ENCODE assay signal across 25 mouse cellular contexts in the genomic region with DNA sequence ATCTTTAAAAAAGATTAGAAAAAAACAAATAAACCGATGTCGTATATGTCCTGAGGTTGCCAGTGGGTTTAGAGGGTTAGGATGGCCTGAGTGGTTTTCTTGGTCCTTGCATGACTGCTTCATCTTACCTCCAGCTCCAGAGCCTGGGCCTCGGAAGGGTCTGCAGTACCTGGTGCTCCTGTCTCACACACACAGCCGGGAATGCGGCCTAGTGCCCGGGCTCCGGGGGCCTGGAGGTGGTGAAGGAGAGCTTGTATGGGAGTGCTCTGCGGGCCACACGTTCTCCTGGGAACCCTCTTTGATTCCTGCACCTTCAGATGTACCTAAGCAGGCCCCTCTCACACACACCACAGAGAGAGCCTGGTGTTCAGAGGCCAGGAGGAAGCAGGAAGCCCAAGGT. TPM values are rescaled to one million over a fixed set of nuclear protein-coding genes. Genes with fewer than 3 reads are reported as not detected.
DNase-seq lines count a peak whose midpoint lies in the region; TF ChIP-seq lines count a peak whose summit lies in the region.
"Had no signal": no experiment of that assay in that cellular context is flagged by ENCODE, and none has a peak within 500 bp of the region (broad histone marks: within the 10 kb centered on the region; RNA-seq: fewer than 3 reads in every experiment).

No protein-coding gene starts in this region.

- no peaks in the 10 kb centered on the region for H3K36me3 ChIP-seq in heart, adult 2 months (ENCODE audit: control insufficient read depth, insufficient read depth, low read length)

- no peak for TF ChIP-seq CTCF in heart, adult 2 months (IDR thresholded peaks at IDR 0.05)

- no peak overlapping the region for H3K4me3 ChIP-seq in heart, adult 2 months

- intact Hi-C loops in heart, adult 2 months (cut with DNase I) = loop anchor here (10.0 kb wide), 2 partner anchors 204 to 344 kb away; a partner anchor contains a TSS

- WGBS in heart, adult 2 months = 98% methylated on average over 9 of the region's 9 CpGs

- H3K4me1 ChIP-seq in heart, adult 2 months (ENCODE audit: control insufficient read depth, insufficient read depth, low read length) = peaks cover 2% of the 10 kb centered on the region; the same call in 1 of the 2 replicates

- no peak for TF ChIP-seq EP300 in heart, adult 2 months (IDR thresholded peaks at IDR 0.05; ENCODE audit: insufficient read depth, low read depth, low read length)

- TF ChIP-seq POLR2A in heart, adult 2 months (IDR thresholded peaks at IDR 0.05; ENCODE audit: insufficient read depth, low read depth, low read length) = no peak

- no peak overlapping the region for H3K27ac ChIP-seq in heart, adult 2 months

- peak; percentile 45 for DNase-seq in cerebellum, adult 9-10 months
- DNase-seq in cerebellum, adult 8-10 months = no peak
- peak; percentile 49 for DNase-seq in cerebellum, adult 9-11 months
- DNase-seq in cerebellum, postnatal 25 days = no peak
- DNase-seq in heart, adult 11 months = peak; percentile 92
- no peak for DNase-seq in heart, adult 2 months
- peak; percentile 7 for DNase-seq in kidney, adult 9 months
- DNase-seq in kidney, adult 8-10 months = no peak
- DNase-seq: adrenal gland, adult 2 months; adrenal gland, adult 8-10 months; adrenal gland, postnatal 10 days; adrenal gland, postnatal 14 days; adrenal gland, postnatal 25 days; adrenal gland, postnatal 36 days; B cell, adult 2 months; cerebellum, adult 11 months; cerebellum, adult 11-12 months had no signal

- no peaks in the 10 kb centered on the region for H3K27me3 ChIP-seq in heart, adult 2 months (ENCODE audit: control insufficient read depth, insufficient read depth, low read length)
- H3K27me3 ChIP-seq: CH12.LX, Patski had no signal

- no peaks in the 10 kb centered on the region for H3K79me2 ChIP-seq in heart, adult 2 months (replicated peaks; ENCODE audit: control insufficient read depth, insufficient read depth, low read length)

- H3K9ac ChIP-seq in heart, adult 2 months (ENCODE audit: low read depth, low read length) = no peak overlapping the region

RNA-seq across cellular contexts. Expression of a gene that starts 1.8 kb away (rescaled TPM):
- 1 to 10 TPM; 3.1 to 4.4 TPM for total RNA-seq in heart, adult 2 months (2021)
- 9.8 and 11.3 TPM in 2 replicates for polyA plus RNA-seq in heart, adult 2 months (2012; rRNA removed)

RNA-seq across cellular contexts. Expression of a gene that starts 21.5 kb away (rescaled TPM):
- total RNA-seq in heart, adult 2 months (2021) = 10 to 100 TPM; 41.9 to 48.7 TPM
- 33.8 and 38.4 TPM in 2 replicates for polyA plus RNA-seq in heart, adult 2 months (2012; rRNA removed)

RNA-seq across cellular contexts. Expression of a gene that starts 21.9 kb away (rescaled TPM):
- total RNA-seq in heart, adult 2 months (2021) = 10 to 100 TPM; 28.4 to 33.9 TPM
- 22.8 and 30.4 TPM in 2 replicates for polyA plus RNA-seq in heart, adult 2 months (2012; rRNA removed)

RNA-seq across cellular contexts. Expression of a gene that starts 34.1 kb away (rescaled TPM):
- total RNA-seq in heart, adult 2 months (2021) = not detected
- not detected in 2 replicates for polyA plus RNA-seq in heart, adult 2 months (2012; rRNA removed)
- total RNA-seq: adrenal gland, adult 18-20 months; adrenal gland, adult 2 months; adrenal gland, adult 8-10 months; adrenal gland, postnatal 14 days; adrenal gland, postnatal 25 days; adrenal gland, postnatal 36 days; CH12.LX; MEL had no signal
- polyA plus RNA-seq: activated CD4-positive, CD25-positive, alpha-beta regulatory T cell, adult 4 months; brain, embryonic 14.5 days; CD4-positive, CD25-positive, alpha-beta regulatory T cell, adult 4 months; G1E; Patski had no signal

Comparison
In these comparisons a context has a peak if more than half of its experiments do, and no peak if none do; other contexts are left out.
1. DNase-seq: peak in cerebellum, adult 9-10 months (single experiment), cerebellum, adult 9-11 months (single experiment), heart, adult 11 months (single experiment) and kidney, adult 9 months (single experiment); none in cerebellum, adult 8-10 months (single experiment), cerebellum, postnatal 25 days (0 of 2), heart, adult 2 months (0 of 2) and kidney, adult 8-10 months (0 of 2).